Mouse (Mus musculus) limb, embryonic 11.5 days (tissue): Measurements from ENCODE around the gene Vps13a. TPM values are rescaled to one million over a fixed set of nuclear protein-coding genes. Genes with fewer than 3 reads are reported as not detected.

Source experiments
- ATAC-seq: fragments of 200-750 bp; cut with Nextera tagmentation; 2 replicates; pipeline ENCODE4 v1.8.0; 2017; ENCODE audit warnings: low read depth; ENCODE audit not compliant: insufficient number of reproducible peaks, low FRiP score, low TSS enrichment
- DNase-seq: peaks from one replicate; pipeline ENCODE4 v3.0.0-alpha.2; 2015; ENCODE audit warnings: low spot score
- H3K27ac ChIP-seq: fragments of 300-500 bp; sonication (generic); replicated peaks from 2 replicates; pipeline ENCODE4 v1.5.1; 2014; ENCODE audit warnings: low read depth, mild to moderate bottlenecking, low read length
- H3K27me3 ChIP-seq: fragments of 300-500 bp; sonication (generic); 2 replicates; pipeline ENCODE4 v1.6.1; 2014; ENCODE audit warnings: mild to moderate bottlenecking, low read length, mixed read lengths; ENCODE audit not compliant: control insufficient read depth, insufficient read depth
- H3K36me3 ChIP-seq: fragments of 300-500 bp; sonication (generic); 2 replicates; pipeline ENCODE4 v1.6.1; 2014; ENCODE audit warnings: mild to moderate bottlenecking, low read length, moderate library complexity, mixed read lengths; ENCODE audit not compliant: control insufficient read depth, insufficient read depth
- H3K4me1 ChIP-seq: fragments of 300-500 bp; sonication (generic); 2 replicates; pipeline ENCODE4 v1.6.1; 2014; ENCODE audit warnings: low read length, mixed read lengths; ENCODE audit not compliant: control insufficient read depth, insufficient read depth
- H3K4me2 ChIP-seq: fragments of 300-500 bp; sonication (generic); 2 replicates; pipeline ENCODE4 v1.6.1; 2014; ENCODE audit warnings: low read depth, mild to moderate bottlenecking, moderate library complexity; ENCODE audit not compliant: severe bottlenecking
- H3K4me3 ChIP-seq: fragments of 300-500 bp; sonication (generic); 2 replicates; pipeline ENCODE4 v1.5.1; 2014; ENCODE audit warnings: low read depth, low read length
- H3K9ac ChIP-seq: fragments of 300-500 bp; sonication (generic); 2 replicates; pipeline ENCODE4 v1.6.1; 2014; ENCODE audit warnings: mild to moderate bottlenecking, low read length
- H3K9me3 ChIP-seq: fragments of 300-500 bp; sonication (generic); 2 replicates; pipeline ENCODE4 v1.6.1; 2016; ENCODE audit warnings: low read length; ENCODE audit not compliant: control insufficient read depth
- WGBS: fragments of 180-500 bp; shearing (Covaris S2); extraction: QIAGEN DNeasy Blood & Tissue Kit; methylation state at CpG from one replicate; pipeline ENCODE4 v1.1.7; 2014; 5-methylcytosine and 5-hydroxymethylcytosine counted together
- polyA plus RNA-seq: library from polyadenylated mRNA; unstranded; fragments of >200 nt; fragmentation: Nextera tagmentation; extraction: Ambion mirVana; gene quantifications from 2 replicates; pipeline ENCODE4 v1.2.1, GENCODE M21; 2014

Gene Vps13a
- polyA plus RNA-seq, 1 experiment from 2014 or later: 8.1 TPM

DNA sequence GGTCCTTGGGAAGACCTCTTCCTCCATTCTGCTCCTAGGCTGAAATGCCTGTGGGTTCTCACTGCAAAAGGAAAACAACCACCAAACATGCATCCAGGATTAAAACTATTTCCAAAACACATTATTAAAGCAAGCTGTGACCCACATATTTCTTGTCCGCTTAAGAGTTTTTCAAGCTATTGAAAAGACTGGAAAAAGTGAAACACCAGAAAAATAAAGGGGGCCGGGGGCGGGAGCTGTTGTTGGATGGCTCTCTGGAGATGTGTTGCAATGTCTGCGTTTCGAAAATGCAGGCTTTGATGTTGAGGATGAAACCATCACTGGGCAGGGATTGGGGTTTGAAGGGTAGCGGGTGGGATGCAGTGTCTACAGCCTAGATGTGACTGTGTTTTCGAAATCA lies 196.2 kb downstream of the Vps13a start:
- Histone ChIP-seq H3K9ac (no peak overlapping the region), H3K4me3 (no peak overlapping the region), H3K9me3 (no peaks in the 10 kb centered on the region), H3K27me3 (no peaks in the 10 kb centered on the region), H3K4me1 (no peaks in the 10 kb centered on the region), H3K4me2 (no peak overlapping the region), H3K36me3 (no peaks in the 10 kb centered on the region), H3K27ac (no peak overlapping the region)
- ATAC-seq (no peak), DNase-seq (no peak)
- 87% methylated on average over 7 of the region's 7 CpGs for WGBS

GRCm38 (mm10) chr19:16580501-16580900 lies 200.2 kb downstream of the Vps13a start:
- no peaks in the 10 kb centered on the region for H3K4me1 ChIP-seq
- ATAC-seq (no peak), DNase-seq (no peak)
- 84% methylated on average over 8 of the region's 8 CpGs for WGBS
- no peaks in the 10 kb centered on the region for H3K27me3 ChIP-seq
- H3K9me3 ChIP-seq: no peaks in the 10 kb centered on the region
- H3K4me3 ChIP-seq: no peak overlapping the region
- no peak overlapping the region for H3K9ac ChIP-seq
- no peaks in the 10 kb centered on the region for H3K36me3 ChIP-seq
- no peak overlapping the region for H3K4me2 ChIP-seq
- H3K27ac ChIP-seq: no peak overlapping the region

DNA sequence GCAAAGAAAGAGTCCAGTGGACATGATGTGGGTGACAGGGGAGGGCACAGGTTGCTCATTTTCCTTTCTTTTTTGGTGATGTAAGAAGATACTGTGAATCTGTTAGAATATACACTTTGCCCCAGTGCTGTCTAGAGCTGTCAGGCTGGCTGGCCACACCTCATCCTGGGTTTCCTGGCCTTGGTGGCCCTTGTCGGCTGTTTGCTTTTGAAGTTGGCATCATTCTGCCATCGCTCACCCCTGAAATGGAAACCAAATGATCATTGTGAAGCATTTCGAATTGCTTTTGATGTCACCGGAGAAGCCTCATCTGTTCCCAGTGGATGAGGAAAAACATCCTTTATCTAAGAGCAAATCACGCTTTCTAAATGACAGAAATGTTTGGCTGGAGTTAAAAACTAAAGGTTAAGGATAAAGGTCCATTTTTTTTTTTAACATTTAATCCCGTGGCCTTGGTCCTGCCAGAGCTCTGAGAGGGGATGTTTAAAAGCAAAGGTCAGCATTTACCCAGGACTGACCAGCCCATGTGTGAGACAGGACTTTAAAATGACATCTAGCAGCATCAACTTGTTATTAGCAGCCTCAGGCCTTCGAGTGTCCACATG lies 201.0 kb downstream of the Vps13a start:
- DNase-seq: no peak
- Histone ChIP-seq H3K4me3 (no peak overlapping the region), H3K36me3 (no peaks in the 10 kb centered on the region), H3K27me3 (no peaks in the 10 kb centered on the region), H3K9me3 (no peaks in the 10 kb centered on the region), H3K4me1 (no peaks in the 10 kb centered on the region), H3K27ac (no peak overlapping the region), H3K4me2 (no peak overlapping the region), H3K9ac (no peak overlapping the region)
- 35% methylated on average over 7 of the region's 7 CpGs for WGBS
- no peak for ATAC-seq

DNA sequence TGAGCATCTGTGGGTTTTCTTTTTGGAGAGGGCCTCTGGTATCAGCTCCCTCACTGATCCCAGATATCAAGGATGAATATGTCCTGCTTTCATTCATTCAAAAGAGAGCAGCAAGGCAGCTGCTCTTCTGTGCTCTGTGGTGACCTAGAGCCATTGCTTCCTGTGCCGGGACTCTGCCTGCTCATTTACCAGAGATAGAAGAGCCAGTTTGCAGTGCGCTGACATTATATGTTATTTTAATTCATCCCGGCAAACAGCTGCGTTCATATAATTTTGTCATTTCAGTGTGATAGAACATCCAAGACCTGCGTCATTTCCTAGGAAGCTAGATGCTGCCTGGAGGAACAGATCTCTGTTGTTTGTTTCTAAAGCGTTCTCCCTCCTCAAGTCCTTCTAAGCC lies 203.9 kb downstream of the Vps13a start:
- ATAC-seq: no peak
- Histone ChIP-seq H3K27ac (no peak overlapping the region), H3K27me3 (no peaks in the 10 kb centered on the region), H3K4me2 (no peak overlapping the region), H3K4me1 (no peaks in the 10 kb centered on the region), H3K9ac (no peak overlapping the region), H3K36me3 (no peaks in the 10 kb centered on the region), H3K9me3 (no peaks in the 10 kb centered on the region), H3K4me3 (no peak overlapping the region)
- 90% methylated on average over 6 of the region's 6 CpGs for WGBS
- no peak for DNase-seq

Other genes starting within 250 kb of the Vps13a start
- not detected in 2 replicates for gene Foxb2, start 92.9 kb upstream of the Vps13a start, polyA plus RNA-seq
- 0.55 and 0.64 TPM in 2 replicates for gene Prune2, start 175.2 kb upstream of the Vps13a start, polyA plus RNA-seq